Mouse (Mus musculus): ENCODE results near the gene Scn10a. TPM values are rescaled to one million over a fixed set of nuclear protein-coding genes. Genes with fewer than 3 reads are reported as not detected.

The Scn10a gene
- polyA plus RNA-seq, 1 experiment from 2014 or later = 0.02 TPM

- peaks cover 7% of the 10 kb centered on the region for H3K27me3 ChIP-seq
- H3K4me2 ChIP-seq = no peak overlapping the region
- no peaks in the 10 kb centered on the region for H3K4me1 ChIP-seq (replicated peaks)
- ATAC-seq (ENCODE audit: insufficient read depth) = no peak
- no peak overlapping the region for H3K9ac ChIP-seq
- H3K36me3 ChIP-seq (replicated peaks) = no peaks in the 10 kb centered on the region
- H3K27ac ChIP-seq (replicated peaks) = no peak overlapping the region
- WGBS (ENCODE audit: insufficient replicate concordance) = 42% methylated on average over 11 of the region's 11 CpGs
- H3K4me3 ChIP-seq (replicated peaks) = no peak overlapping the region
- no peaks in the 10 kb centered on the region for H3K9me3 ChIP-seq (replicated peaks)
These were observed 84.8 kb downstream of the Scn10a start for GRCm38 (mm10) chr9:119634216-119634843.

GRCm38 (mm10) chr9:119633475-119633874 lies 85.6 kb downstream of the Scn10a start:
- H3K4me2 ChIP-seq = no peak overlapping the region
- 71% methylated on average over 5 of the region's 5 CpGs for WGBS (ENCODE audit: insufficient replicate concordance)
- H3K9ac ChIP-seq = no peak overlapping the region
- H3K36me3 ChIP-seq (replicated peaks) = no peaks in the 10 kb centered on the region
- no peak for ATAC-seq (ENCODE audit: insufficient read depth)
- H3K4me3 ChIP-seq (replicated peaks) = no peak overlapping the region
- H3K27me3 ChIP-seq = peaks cover 7% of the 10 kb centered on the region
- no peaks in the 10 kb centered on the region for H3K4me1 ChIP-seq (replicated peaks)
- H3K27ac ChIP-seq (replicated peaks) = no peak overlapping the region
- no peaks in the 10 kb centered on the region for H3K9me3 ChIP-seq (replicated peaks)

- 43% methylated on average over 12 of the region's 12 CpGs for WGBS (ENCODE audit: insufficient replicate concordance)
- no peak overlapping the region for H3K4me3 ChIP-seq (replicated peaks)
These were observed 86.3 kb downstream of the Scn10a start for GRCm38 (mm10) chr9:119632801-119633200.

GRCm38 (mm10) chr9:119631899-119632533 lies 87.1 kb downstream of the Scn10a start:
- Histone ChIP-seq H3K36me3 (replicated peaks) (no peaks in the 10 kb centered on the region), H3K27me3 (peaks cover 7% of the 10 kb centered on the region), H3K4me1 (replicated peaks) (no peaks in the 10 kb centered on the region), H3K27ac (replicated peaks) (no peak overlapping the region), H3K9me3 (replicated peaks) (no peaks in the 10 kb centered on the region), H3K4me2 (no peak overlapping the region), H3K9ac (no peak overlapping the region), H3K4me3 (replicated peaks) (no peak overlapping the region)
- no peak for ATAC-seq (ENCODE audit: insufficient read depth)
- 38% methylated on average over 15 of the region's 15 CpGs for WGBS (ENCODE audit: insufficient replicate concordance)

More at GRCm38 (mm10) chr9:119632801-119633200, 86.3 kb downstream of the Scn10a start:
- Histone ChIP-seq H3K4me2 (no peak overlapping the region), H3K36me3 (replicated peaks) (no peaks in the 10 kb centered on the region), H3K9me3 (replicated peaks) (no peaks in the 10 kb centered on the region), H3K4me1 (replicated peaks) (no peaks in the 10 kb centered on the region), H3K9ac (no peak overlapping the region), H3K27me3 (peaks cover 7% of the 10 kb centered on the region), H3K27ac (replicated peaks) (no peak overlapping the region)
- no peak for ATAC-seq (ENCODE audit: insufficient read depth)

GRCm38 (mm10) chr9:119631393-119631898 lies 87.7 kb downstream of the Scn10a start:
- H3K4me1 ChIP-seq (replicated peaks) = no peaks in the 10 kb centered on the region
- WGBS (ENCODE audit: insufficient replicate concordance) = 70% methylated on average over 13 of the region's 13 CpGs
- H3K27me3 ChIP-seq = peaks cover 7% of the 10 kb centered on the region
- no peak overlapping the region for H3K4me2 ChIP-seq
- H3K27ac ChIP-seq (replicated peaks) = no peak overlapping the region
- no peak for ATAC-seq (ENCODE audit: insufficient read depth)
- H3K9ac ChIP-seq = no peak overlapping the region
- no peaks in the 10 kb centered on the region for H3K9me3 ChIP-seq (replicated peaks)
- no peaks in the 10 kb centered on the region for H3K36me3 ChIP-seq (replicated peaks)
- H3K4me3 ChIP-seq (replicated peaks) = no peak overlapping the region

GRCm38 (mm10) chr9:119628690-119629268 lies 90.3 kb downstream of the Scn10a start:
- no peak overlapping the region for H3K4me3 ChIP-seq (replicated peaks)
- peaks cover 7% of the 10 kb centered on the region; the same call in 1 of the 2 replicates for H3K27me3 ChIP-seq
- no peak overlapping the region for H3K9ac ChIP-seq
- 29% methylated on average over 8 of the region's 8 CpGs for WGBS (ENCODE audit: insufficient replicate concordance)
- no peaks in the 10 kb centered on the region for H3K4me1 ChIP-seq (replicated peaks)
- H3K9me3 ChIP-seq (replicated peaks) = no peaks in the 10 kb centered on the region
- H3K36me3 ChIP-seq (replicated peaks) = no peaks in the 10 kb centered on the region
- no peak overlapping the region for H3K27ac ChIP-seq (replicated peaks)
- ATAC-seq (ENCODE audit: insufficient read depth) = no peak
- H3K4me2 ChIP-seq = no peak overlapping the region

GRCm38 (mm10) chr9:119627227-119627626 lies 91.9 kb downstream of the Scn10a start:
- no peaks in the 10 kb centered on the region for H3K9me3 ChIP-seq (replicated peaks)
- ATAC-seq (ENCODE audit: insufficient read depth) = no peak
- no peak overlapping the region for H3K4me2 ChIP-seq
- no peak overlapping the region for H3K9ac ChIP-seq
- no peaks in the 10 kb centered on the region for H3K36me3 ChIP-seq (replicated peaks)
- WGBS (ENCODE audit: insufficient replicate concordance) = 64% methylated on average over 6 of the region's 6 CpGs
- H3K27ac ChIP-seq (replicated peaks) = no peak overlapping the region
- H3K4me1 ChIP-seq (replicated peaks) = no peaks in the 10 kb centered on the region
- H3K4me3 ChIP-seq (replicated peaks) = no peak overlapping the region
- no peaks in the 10 kb centered on the region for H3K27me3 ChIP-seq

GRCm38 (mm10) chr9:119624151-119624550 lies 95.0 kb downstream of the Scn10a start:
- H3K9me3 ChIP-seq (replicated peaks) = no peaks in the 10 kb centered on the region
- H3K27me3 ChIP-seq = no peaks in the 10 kb centered on the region
- H3K4me2 ChIP-seq = no peak overlapping the region
- H3K4me3 ChIP-seq (replicated peaks) = no peak overlapping the region
- H3K9ac ChIP-seq = no peak overlapping the region
- ATAC-seq (ENCODE audit: insufficient read depth) = no peak
- H3K4me1 ChIP-seq (replicated peaks) = no peaks in the 10 kb centered on the region
- H3K27ac ChIP-seq (replicated peaks) = no peak overlapping the region
- WGBS (ENCODE audit: insufficient replicate concordance) = 54% methylated on average over 4 of the region's 4 CpGs
- H3K36me3 ChIP-seq (replicated peaks) = no peaks in the 10 kb centered on the region

GRCm38 (mm10) chr9:119614798-119615197 lies 104.3 kb downstream of the Scn10a start:
- H3K27me3 ChIP-seq = no peaks in the 10 kb centered on the region
- H3K4me2 ChIP-seq = no peak overlapping the region
- no peaks in the 10 kb centered on the region for H3K4me1 ChIP-seq (replicated peaks)
- no peaks in the 10 kb centered on the region for H3K9me3 ChIP-seq (replicated peaks)
- H3K9ac ChIP-seq = no peak overlapping the region
- no peak for ATAC-seq (ENCODE audit: insufficient read depth)
- WGBS (ENCODE audit: insufficient replicate concordance) = 61% methylated on average over 6 of the region's 6 CpGs
- no peak overlapping the region for H3K4me3 ChIP-seq (replicated peaks)
- no peak overlapping the region for H3K27ac ChIP-seq (replicated peaks)
- no peaks in the 10 kb centered on the region for H3K36me3 ChIP-seq (replicated peaks)

GRCm38 (mm10) chr9:119610563-119611166 lies 108.5 kb downstream of the Scn10a start:
- no peaks in the 10 kb centered on the region for H3K27me3 ChIP-seq
- no peak overlapping the region for H3K9ac ChIP-seq
- H3K4me1 ChIP-seq (replicated peaks) = no peaks in the 10 kb centered on the region
- no peak overlapping the region for H3K4me2 ChIP-seq
- 74% methylated on average over 7 of the region's 7 CpGs for WGBS (ENCODE audit: insufficient replicate concordance)
- H3K27ac ChIP-seq (replicated peaks) = no peak overlapping the region
- H3K4me3 ChIP-seq (replicated peaks) = no peak overlapping the region
- no peak for ATAC-seq (ENCODE audit: insufficient read depth)
- H3K9me3 ChIP-seq (replicated peaks) = no peaks in the 10 kb centered on the region
- no peaks in the 10 kb centered on the region for H3K36me3 ChIP-seq (replicated peaks)

- Histone ChIP-seq H3K4me3 (replicated peaks) (no peak overlapping the region), H3K9ac (no peak overlapping the region), H3K27ac (replicated peaks) (no peak overlapping the region), H3K27me3 (no peaks in the 10 kb centered on the region; the same call in 1 of the 2 replicates), H3K4me2 (no peak overlapping the region), H3K36me3 (replicated peaks) (no peaks in the 10 kb centered on the region), H3K9me3 (replicated peaks) (no peaks in the 10 kb centered on the region), H3K4me1 (replicated peaks) (no peaks in the 10 kb centered on the region)
- ATAC-seq (ENCODE audit: insufficient read depth) = no peak
- 77% methylated on average over 5 of the region's 5 CpGs for WGBS (ENCODE audit: insufficient replicate concordance)
These were observed 112.2 kb downstream of the Scn10a start for GRCm38 (mm10) chr9:119606906-119607305.

Data from liver, embryonic 15.5 days (tissue).